Mouse (Mus musculus): ENCODE measurements around the gene Fars2. TPM values are rescaled to one million over a fixed set of nuclear protein-coding genes. Genes with fewer than 3 reads are reported as not detected.

The Fars2 gene
- total RNA-seq, 4 experiments from 2014 or later, result 31.9 to 45.2 (median 36.4) TPM

DNA sequence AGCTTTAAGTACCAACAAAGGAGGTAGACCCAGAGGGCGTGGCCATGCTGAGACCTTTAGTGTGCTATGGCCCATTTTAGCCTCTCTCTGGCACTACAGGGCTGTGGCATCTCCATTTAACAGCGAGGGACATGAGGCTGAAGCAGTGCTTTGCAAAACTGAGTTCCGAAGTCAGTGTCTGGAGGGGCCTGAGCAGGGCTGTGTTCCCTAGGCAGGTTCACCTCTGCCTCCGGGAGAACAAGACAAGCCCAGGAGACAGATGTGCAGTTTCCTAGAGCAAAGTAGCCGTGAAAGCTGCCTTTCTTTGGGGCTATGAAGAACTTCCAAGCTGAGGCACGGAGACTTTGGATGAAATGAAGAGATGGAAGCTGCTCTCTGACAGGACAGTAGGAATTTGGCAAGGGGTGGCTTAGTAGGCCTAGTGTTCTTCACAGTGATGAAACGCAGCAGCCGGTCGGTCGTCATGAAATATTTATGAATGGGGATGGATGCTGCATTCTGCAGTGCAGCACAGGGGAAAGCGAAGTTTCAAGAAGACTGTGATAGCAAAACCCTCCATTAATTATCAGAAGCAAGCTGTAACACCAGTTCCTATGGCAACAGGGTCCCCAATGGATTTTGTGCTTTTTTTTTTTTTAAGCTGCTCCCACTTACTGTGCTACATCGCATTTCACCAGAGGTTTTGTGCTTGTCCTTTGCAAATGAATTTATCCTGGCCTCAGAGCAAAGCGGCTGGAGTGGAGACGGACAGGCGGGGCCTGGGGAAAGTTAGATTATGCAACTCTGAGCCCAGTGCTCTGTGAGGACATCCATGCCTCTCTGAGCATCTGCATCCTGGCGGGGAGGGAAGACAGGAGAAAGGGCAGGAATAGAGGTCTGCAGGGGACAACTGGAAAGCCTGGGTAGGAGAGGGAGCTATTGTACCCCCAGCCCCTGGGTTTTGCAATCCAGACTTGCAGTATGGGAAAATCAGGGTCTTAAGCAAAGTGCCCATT lies 445.5 kb downstream of the Fars2 start:
- DNase-seq (ENCODE audit: low spot score in 2 of 2), result peak in 1 of 2 experiments; percentile 47

GRCm38 (mm10) chr13:36564764-36565315 lies 447.6 kb downstream of the Fars2 start:
- DNase-seq (ENCODE audit: low spot score in 2 of 2), result no peak

DNA sequence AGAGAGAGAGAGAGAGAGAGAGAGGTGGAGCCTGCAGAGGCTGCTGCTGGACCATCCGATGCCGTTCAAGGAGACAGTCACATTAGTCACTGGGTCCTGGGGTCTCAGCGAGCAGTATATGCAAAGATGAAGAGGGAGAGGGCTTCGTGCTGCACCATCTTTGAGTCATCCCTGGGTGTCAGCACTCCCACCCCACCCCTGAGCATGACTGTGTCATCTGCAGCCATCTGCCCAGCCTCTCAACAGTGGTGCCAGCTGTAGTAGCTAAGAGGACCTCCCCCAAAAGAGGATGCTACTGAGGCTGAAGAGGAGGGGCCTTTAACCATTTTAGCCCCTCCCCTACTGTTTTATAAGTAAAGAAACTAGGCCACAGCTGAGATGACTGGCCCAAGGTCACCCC lies 459.6 kb downstream of the Fars2 start:
- peak in 1 of 2 experiments; percentile 43 for DNase-seq (ENCODE audit: low spot score in 2 of 2)

GRCm38 (mm10) chr13:36577916-36578568 lies 460.8 kb downstream of the Fars2 start:
- DNase-seq (ENCODE audit: low spot score in 2 of 2), result no peak

DNA sequence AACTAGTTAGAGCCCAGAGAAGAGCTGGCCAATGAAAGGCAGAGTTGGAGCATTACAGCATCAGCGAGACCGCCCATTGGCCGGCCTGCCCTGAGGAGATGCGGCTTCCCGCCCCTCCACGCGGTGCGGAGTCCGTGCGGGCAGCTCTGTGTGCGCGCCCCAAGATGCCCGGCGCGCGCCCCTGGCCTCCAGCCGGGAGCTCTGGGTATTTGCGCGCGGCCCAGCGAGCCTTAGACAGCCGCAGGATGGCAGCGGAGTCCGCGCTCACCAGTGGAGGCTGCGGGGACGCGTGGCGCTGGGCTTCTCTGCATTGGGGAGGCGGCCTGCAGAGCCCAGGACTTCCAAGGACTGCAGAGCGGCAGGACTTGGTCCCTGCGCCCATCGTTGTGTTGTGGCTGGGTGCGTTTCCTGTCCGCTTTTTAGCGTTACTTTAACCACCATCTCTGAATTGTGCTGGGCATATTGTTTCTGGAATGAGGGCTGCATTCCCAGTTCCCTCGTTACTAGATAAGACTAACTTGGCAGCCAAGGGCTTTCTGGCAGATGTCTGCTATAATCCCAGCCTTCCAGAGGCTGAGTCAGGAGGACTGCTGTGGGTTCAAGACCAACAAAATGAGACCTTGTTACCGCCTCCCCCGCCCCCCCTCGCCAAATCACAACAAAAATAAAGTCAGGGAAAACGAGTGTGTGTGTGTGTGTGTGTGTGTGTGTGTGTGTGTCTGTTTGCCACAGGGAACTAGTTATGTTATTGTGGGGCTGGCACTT lies 461.5 kb downstream of the Fars2 start:
- peak; percentile 84 to 85 for DNase-seq (ENCODE audit: low spot score in 2 of 2)

- DNase-seq (ENCODE audit: low spot score in 2 of 2), result no peak
Observed at GRCm38 (mm10) chr13:36582406-36583070, 465.3 kb downstream of the Fars2 start.

- DNase-seq (ENCODE audit: low spot score in 2 of 2), result no peak
Observed at GRCm38 (mm10) chr13:36583481-36584151, 466.4 kb downstream of the Fars2 start.

GRCm38 (mm10) chr13:36584197-36584596 lies 467.0 kb downstream of the Fars2 start:
- no peak for DNase-seq (ENCODE audit: low spot score in 2 of 2)

- DNase-seq (ENCODE audit: low spot score in 2 of 2), result no peak
Observed at GRCm38 (mm10) chr13:36589092-36589491, 471.9 kb downstream of the Fars2 start.

DNA sequence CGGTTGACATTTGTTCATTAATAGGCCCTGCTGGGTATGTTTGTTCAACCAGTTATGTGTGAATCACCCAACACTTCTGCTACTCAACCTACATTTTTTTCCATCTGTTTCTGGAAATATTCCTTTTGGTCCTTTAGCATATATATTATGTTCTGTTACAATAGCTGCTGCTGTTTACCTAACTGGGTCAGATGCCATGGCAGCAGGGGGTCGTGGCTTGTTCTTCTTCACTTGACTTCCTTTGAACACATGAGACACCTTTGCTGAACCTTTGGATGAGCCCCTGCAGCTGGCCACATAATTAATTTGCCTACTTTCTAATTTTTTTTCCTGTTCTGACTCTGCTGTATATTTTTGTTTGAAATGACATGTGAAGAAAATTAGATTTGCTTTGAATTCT lies 475.1 kb downstream of the Fars2 start:
- DNase-seq (ENCODE audit: low spot score in 2 of 2), result no peak

DNA sequence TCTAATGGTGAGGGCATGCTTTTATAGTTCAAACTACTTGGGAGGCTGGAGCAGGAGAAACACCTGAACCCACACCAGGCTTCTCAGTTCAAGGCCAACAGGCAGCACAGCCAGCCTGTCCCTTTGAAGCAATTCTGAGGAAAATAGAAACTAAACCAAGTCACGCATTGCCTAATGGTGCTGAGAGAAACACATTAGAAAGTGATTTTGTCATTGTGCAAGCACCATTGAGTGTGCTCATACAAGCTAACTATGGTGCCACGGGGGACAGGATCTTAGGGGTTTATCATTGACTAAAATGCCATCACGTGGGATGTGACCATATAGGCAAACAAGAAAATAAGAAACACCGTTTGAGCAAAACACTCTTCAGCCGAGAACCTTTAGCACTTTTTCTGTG lies 489.5 kb downstream of the Fars2 start:
- DNase-seq (ENCODE audit: low spot score in 2 of 2), result no peak

DNA sequence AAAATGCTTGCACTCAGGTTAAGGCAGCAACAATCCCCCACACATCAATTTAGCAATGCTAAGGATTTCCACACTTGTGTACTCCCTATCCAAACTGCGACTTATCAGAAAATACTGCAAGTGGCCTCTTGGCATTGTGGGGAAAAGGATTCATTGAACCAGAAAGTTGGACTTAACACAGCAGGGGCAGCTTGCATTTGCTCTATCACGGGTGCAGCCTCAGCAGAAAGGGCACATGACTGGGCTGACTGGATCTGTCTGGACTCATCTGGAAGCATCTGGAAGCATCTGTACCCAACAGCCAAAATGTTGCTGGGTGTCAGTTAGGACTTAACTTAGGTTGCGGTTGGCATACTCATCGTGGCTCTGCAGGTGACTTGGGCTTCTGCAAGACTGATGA lies 490.7 kb downstream of the Fars2 start:
- DNase-seq (ENCODE audit: low spot score in 2 of 2), result no peak

- no peak for DNase-seq (ENCODE audit: low spot score in 2 of 2)
Observed at GRCm38 (mm10) chr13:36610426-36610825, 493.2 kb downstream of the Fars2 start.

DNA sequence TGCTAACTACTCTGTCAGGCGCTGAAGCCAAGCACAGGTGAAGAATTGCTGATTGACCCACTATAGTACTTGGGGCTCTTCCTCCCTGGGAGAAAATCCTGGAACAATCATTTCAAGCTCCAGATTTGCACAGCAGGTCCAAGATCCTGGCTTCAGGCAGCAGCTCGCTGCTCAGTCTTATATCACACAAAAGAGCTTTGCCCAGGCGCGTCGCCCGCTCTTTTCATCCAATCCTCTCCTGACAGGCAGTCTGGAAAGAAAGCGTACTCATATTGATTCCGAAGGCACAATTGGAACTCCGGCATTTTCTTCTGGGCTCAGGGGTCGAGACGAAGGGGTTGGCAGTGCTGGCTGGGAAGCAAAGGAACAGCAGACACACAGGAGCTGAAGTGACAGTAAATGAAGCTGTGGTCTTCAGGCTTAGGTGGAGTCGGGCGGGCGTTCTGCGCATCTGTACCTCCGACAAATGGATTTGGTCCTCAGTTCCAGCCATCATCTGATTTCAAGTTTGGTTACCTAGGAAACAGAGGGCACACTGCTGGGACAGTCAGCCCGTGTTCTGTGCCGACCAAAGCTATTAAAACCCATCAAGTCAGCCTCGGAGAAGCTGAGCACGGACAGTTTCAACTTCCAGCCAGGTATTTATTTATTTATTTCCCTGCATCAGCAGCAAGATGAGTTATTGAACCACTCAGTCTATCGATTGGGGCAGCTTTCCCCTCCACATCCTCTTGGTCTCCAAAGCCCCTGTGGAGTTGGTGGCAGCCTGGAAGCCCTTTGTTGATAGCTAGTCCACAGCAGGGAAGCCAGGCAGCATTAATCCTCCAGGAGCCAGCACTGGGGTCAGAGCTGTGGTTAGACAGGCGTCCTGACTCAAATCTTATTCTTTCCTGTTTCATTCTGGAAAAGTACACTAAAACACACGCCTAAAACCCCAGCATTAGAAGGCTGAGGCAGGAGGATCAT lies 495.9 kb downstream of the Fars2 start:
- peak; percentile 10 to 21 for DNase-seq (ENCODE audit: low spot score in 2 of 2)

DNA sequence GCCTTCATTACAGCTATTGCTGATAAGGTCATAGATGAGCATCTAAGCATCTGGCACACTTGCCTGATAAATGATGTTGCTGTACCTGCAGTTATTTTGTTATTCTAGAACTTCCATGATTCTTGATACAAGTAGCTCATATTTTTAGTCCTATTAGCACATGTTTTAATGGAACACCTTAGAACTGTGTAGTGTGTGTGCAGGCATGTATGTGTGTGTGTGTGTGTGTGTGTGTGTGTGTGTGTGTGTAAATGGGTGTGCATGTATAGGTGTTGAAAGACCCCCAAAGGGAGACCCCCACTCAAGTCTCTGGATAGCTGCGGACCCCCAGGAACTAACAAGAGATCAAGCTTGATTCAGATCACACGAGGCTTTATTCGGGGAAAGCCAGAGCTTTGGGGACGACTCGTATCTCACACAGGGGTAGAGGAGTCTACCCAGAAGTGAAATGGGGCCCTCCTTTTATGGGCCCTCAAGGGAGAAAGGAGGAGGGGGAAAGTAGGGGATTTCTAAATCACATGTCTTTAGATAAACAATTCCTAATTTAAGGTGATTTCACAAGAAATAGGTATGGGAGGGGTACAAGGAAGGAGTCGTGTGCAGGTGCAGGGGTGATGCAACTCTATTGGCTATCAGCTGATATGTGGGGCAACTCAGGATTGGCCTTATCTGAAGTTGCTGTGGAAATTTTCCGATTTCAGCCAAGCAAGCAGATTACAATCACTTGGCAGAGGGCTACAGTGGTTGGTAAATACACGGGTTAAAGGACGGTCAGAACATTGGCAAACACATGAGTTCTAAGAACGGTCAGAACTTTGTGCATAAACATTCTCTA lies 503.5 kb downstream of the Fars2 start:
- DNase-seq (ENCODE audit: low spot score in 2 of 2), result no peak

DNA sequence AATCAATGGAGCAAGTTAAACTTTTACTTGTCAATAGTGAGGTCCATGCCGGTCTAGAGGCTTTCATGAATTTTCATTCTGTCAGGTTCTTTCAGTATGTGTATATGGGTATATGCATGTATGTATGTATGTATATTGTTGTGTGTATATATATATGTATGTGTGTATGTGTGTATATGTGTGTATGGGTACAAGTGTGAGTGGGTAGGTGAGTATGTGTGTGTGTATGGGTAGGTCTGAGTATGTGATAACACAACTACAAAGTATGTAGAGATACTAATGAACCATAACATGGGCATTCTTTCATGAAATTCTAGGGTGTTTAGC lies 504.1 kb downstream of the Fars2 start:
- no peak for DNase-seq (ENCODE audit: low spot score in 2 of 2)

GRCm38 (mm10) chr13:36623556-36623955 lies 506.3 kb downstream of the Fars2 start:
- DNase-seq (ENCODE audit: low spot score in 2 of 2), result no peak

DNA sequence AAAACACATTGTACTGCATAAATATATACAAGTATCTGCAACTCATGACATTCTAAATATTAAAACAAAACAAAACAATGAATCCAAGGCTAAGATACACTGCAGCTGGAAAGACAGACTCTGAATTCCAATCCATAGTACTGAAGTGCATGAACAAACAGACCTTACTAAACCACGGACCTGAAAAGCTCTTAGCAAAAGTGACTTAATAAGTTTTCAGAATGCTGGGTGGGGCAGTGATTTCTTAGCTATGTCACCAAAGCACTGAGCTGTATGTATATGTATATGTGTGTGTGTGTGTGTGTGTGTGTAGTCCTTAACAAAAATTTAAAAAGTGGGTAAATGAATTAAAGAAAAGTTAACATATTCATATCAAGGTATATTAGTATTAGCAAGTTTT lies 511.9 kb downstream of the Fars2 start:
- no peak for DNase-seq (ENCODE audit: low spot score in 2 of 2)
